Mouse (Mus musculus) myocyte (in vitro differentiated cells): ENCODE results near the gene Serpinc1. TPM values are rescaled to one million over a fixed set of nuclear protein-coding genes. Genes with fewer than 3 reads are reported as not detected.

Experiments
- H3K27me3 ChIP-seq: one replicate; pipeline ENCODE4 v1.6.1; 2011; ENCODE audit not compliant: control insufficient read depth, insufficient read depth, insufficient read length
- H3K36me3 ChIP-seq: one replicate; pipeline ENCODE4 v1.6.1; 2011; ENCODE audit not compliant: control insufficient read depth, insufficient read depth
- H3K4me2 ChIP-seq: one replicate; pipeline ENCODE4 v1.6.1; 2011; ENCODE audit warnings: low read depth, control low read depth
- H3K4me3 ChIP-seq: one replicate; pipeline ENCODE4 v1.5.1; 2011; ENCODE audit warnings: mild to moderate bottlenecking, control low read depth, moderate library complexity
- H3K79me2 ChIP-seq: one replicate; pipeline ENCODE4 v1.6.1; 2011; ENCODE audit not compliant: control insufficient read depth, insufficient read depth
- H3ac ChIP-seq: one replicate; pipeline ENCODE4 v1.6.1; 2011; ENCODE audit not compliant: control insufficient read depth, insufficient read length
- CEBPB ChIP-seq: IDR thresholded peaks from 2 replicates; pipeline ENCODE4 v1.6.1; 2011; ENCODE audit warnings: mild to moderate bottlenecking, moderate library complexity; ENCODE audit not compliant: poor library complexity, insufficient read depth, severe bottlenecking
- E2F4 ChIP-seq: IDR thresholded peaks from one replicate; pipeline ENCODE4 v1.6.1; 2011; ENCODE audit warnings: mild to moderate bottlenecking, control low read depth, moderate library complexity; ENCODE audit not compliant: insufficient read depth
- MAX ChIP-seq: IDR thresholded peaks from one replicate; pipeline ENCODE4 v1.6.1; 2011; ENCODE audit warnings: low read depth, mild to moderate bottlenecking, control low read depth
- MYOD1 ChIP-seq, 3 experiments: IDR thresholded peaks; one replicate each; pipeline ENCODE4 v1.6.1; 2011; ENCODE audit warnings: control low read depth in 2 of 3, low read depth in 2 of 3, mild to moderate bottlenecking in 2 of 3, moderate library complexity in 1 of 3; ENCODE audit not compliant: insufficient read length in 2 of 3, control insufficient read depth in 1 of 3
- MYOG ChIP-seq, 3 experiments: IDR thresholded peaks; one replicate each; pipeline ENCODE4 v1.6.1; 2011; ENCODE audit warnings: control low read depth in 2 of 3, low read depth in 2 of 3, mild to moderate bottlenecking in 2 of 3; ENCODE audit not compliant: insufficient read length in 2 of 3, control insufficient read depth in 1 of 3, insufficient read depth in 1 of 3
- POLR2A ChIP-seq: IDR thresholded peaks from one replicate; pipeline ENCODE4 v1.6.1; 2011; ENCODE audit warnings: low read depth, mild to moderate bottlenecking, control low read depth, moderate library complexity; ENCODE audit not compliant: insufficient read length
- POLR2AphosphoS2 ChIP-seq: IDR thresholded peaks from one replicate; pipeline ENCODE4 v1.6.1; 2011; ENCODE audit warnings: low read depth, control low read depth; ENCODE audit not compliant: insufficient read length
- REST ChIP-seq: IDR thresholded peaks from one replicate; pipeline ENCODE4 v1.6.1; 2011; ENCODE audit warnings: mild to moderate bottlenecking, control low read depth, moderate library complexity; ENCODE audit not compliant: insufficient read depth, insufficient read length
- SRF ChIP-seq: IDR thresholded peaks from one replicate; pipeline ENCODE4 v1.6.1; 2011; ENCODE audit warnings: low read depth; ENCODE audit not compliant: control insufficient read depth, insufficient read length
- TCF12 ChIP-seq: IDR thresholded peaks from one replicate; pipeline ENCODE4 v1.6.1; 2011; ENCODE audit warnings: mild to moderate bottlenecking, control low read depth; ENCODE audit not compliant: poor library complexity, insufficient read depth, severe bottlenecking
- TCF3 ChIP-seq: IDR thresholded peaks from one replicate; pipeline ENCODE4 v1.6.1; 2011; ENCODE audit warnings: low read depth, control low read depth; ENCODE audit not compliant: insufficient read length
- USF1 ChIP-seq: IDR thresholded peaks from one replicate; pipeline ENCODE4 v1.6.1; 2011; ENCODE audit warnings: low read depth, mild to moderate bottlenecking, control low read depth, moderate library complexity
- polyA plus RNA-seq: library from polyadenylated mRNA; unstranded; fragments of >200 nt; fragmentation: generic; extraction: Trizol; gene quantifications from one replicate; pipeline ENCODE4 v1.2.1, GENCODE M21; 2012; ENCODE audit warnings: missing spikeins

Gene Serpinc1
- polyA plus RNA-seq: 0.26 TPM

- H3ac ChIP-seq: no peak within 1 kb of the TSS
- no peak within 1 kb of the TSS for H3K4me3 ChIP-seq
- no peaks in the 10 kb centered on the region for H3K79me2 ChIP-seq
- no peaks in the 10 kb centered on the region for H3K36me3 ChIP-seq
- H3K4me2 ChIP-seq: no peak within 1 kb of the TSS
- no peaks in the 10 kb centered on the region for H3K27me3 ChIP-seq
- TF ChIP-seq TCF12: no peak
- no peak for TF ChIP-seq USF1
- TF ChIP-seq POLR2AphosphoS2: no peak
- TF ChIP-seq TCF3: no peak
- TF ChIP-seq CEBPB: no peak
- no peak for TF ChIP-seq POLR2A
- TF ChIP-seq E2F4: no peak
- TF ChIP-seq MYOG (IDR thresholded peaks at IDR 0.05; ENCODE audit: control insufficient read depth in 1 of 3, insufficient read depth in 1 of 3, insufficient read length in 2 of 3, low read depth in 2 of 3): no peak
- no peak for TF ChIP-seq MAX
- no peak for TF ChIP-seq MYOD1 (IDR thresholded peaks at IDR 0.05; ENCODE audit: control insufficient read depth in 1 of 3, insufficient read length in 2 of 3, low read depth in 2 of 3)
- TF ChIP-seq SRF: no peak
- no peak for TF ChIP-seq REST
Measured at GRCm38 (mm10) chr1:160978071-160978735, at the start of gene Serpinc1. TSS of gene Serpinc1 (plus strand) at chr1:160978585.

- Histone ChIP-seq H3K36me3 (peaks cover 18% of the 10 kb centered on the region), H3ac (no peak overlapping the region), H3K4me3 (no peak overlapping the region), H3K4me2 (no peak overlapping the region), H3K79me2 (peaks cover 57% of the 10 kb centered on the region), H3K27me3 (no peaks in the 10 kb centered on the region)
- TF ChIP-seq MAX (no peak), USF1 (no peak), TCF3 (no peak), MYOD1 (IDR thresholded peaks at IDR 0.05; ENCODE audit: control insufficient read depth in 1 of 3, insufficient read length in 2 of 3, low read depth in 2 of 3) (no peak), SRF (no peak), MYOG (IDR thresholded peaks at IDR 0.05; ENCODE audit: control insufficient read depth in 1 of 3, insufficient read depth in 1 of 3, insufficient read length in 2 of 3, low read depth in 2 of 3) (no peak), POLR2AphosphoS2 (no peak), CEBPB (no peak), REST (no peak), E2F4 (no peak), POLR2A (no peak), TCF12 (no peak)
Measured at GRCm38 (mm10) chr1:160931320-160931719, 47.1 kb upstream of the Serpinc1 start.

- H3K4me3 ChIP-seq: no peak overlapping the region
- H3K79me2 ChIP-seq: peaks cover 41% of the 10 kb centered on the region
- no peak overlapping the region for H3ac ChIP-seq
- peaks cover 34% of the 10 kb centered on the region for H3K36me3 ChIP-seq
- TF ChIP-seq MAX (no peak), SRF (no peak), POLR2A (no peak), MYOD1 (IDR thresholded peaks at IDR 0.05; ENCODE audit: control insufficient read depth in 1 of 3, insufficient read length in 2 of 3, low read depth in 2 of 3) (no peak), CEBPB (no peak)
- no peak overlapping the region for H3K4me2 ChIP-seq
- H3K27me3 ChIP-seq: no peaks in the 10 kb centered on the region
Measured at GRCm38 (mm10) chr1:160933896-160934482, 44.4 kb upstream of the Serpinc1 start.

- TF ChIP-seq CEBPB (no peak), TCF3 (no peak), E2F4 (no peak), POLR2A (no peak), USF1 (no peak), POLR2AphosphoS2 (no peak), REST (no peak), MYOG (IDR thresholded peaks at IDR 0.05; ENCODE audit: control insufficient read depth in 1 of 3, insufficient read depth in 1 of 3, insufficient read length in 2 of 3, low read depth in 2 of 3) (no peak), TCF12 (no peak), MYOD1 (IDR thresholded peaks at IDR 0.05; ENCODE audit: control insufficient read depth in 1 of 3, insufficient read length in 2 of 3, low read depth in 2 of 3) (no peak), SRF (no peak), MAX (no peak)
- no peaks in the 10 kb centered on the region for H3K27me3 ChIP-seq
- no peak overlapping the region for H3K4me2 ChIP-seq
- peaks cover 39% of the 10 kb centered on the region for H3K36me3 ChIP-seq
- H3K4me3 ChIP-seq: no peak overlapping the region
- peaks cover 36% of the 10 kb centered on the region for H3K79me2 ChIP-seq
- H3ac ChIP-seq: no peak overlapping the region
Measured at GRCm38 (mm10) chr1:160935551-160935950, 42.8 kb upstream of the Serpinc1 start.
